In the genomic region with DNA sequence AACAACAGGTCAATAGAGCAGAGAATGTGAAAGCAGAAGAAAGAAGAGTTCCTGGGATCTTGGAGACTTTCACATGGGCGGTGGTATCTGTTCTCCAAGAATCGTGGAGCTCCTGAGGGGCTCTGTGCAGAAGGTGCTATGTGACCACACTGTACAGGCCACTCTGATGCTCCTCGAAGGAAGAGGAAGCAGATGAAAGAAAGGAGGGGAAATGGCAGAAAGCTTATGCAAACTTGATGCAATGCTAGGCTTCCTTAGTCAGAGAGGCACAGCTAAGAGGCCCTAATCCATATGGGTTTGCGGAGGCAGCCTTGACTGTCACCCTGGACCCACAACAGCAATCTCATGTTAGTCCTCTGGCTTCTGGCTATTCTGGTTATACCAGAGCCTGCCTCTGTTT, we compare ENCODE assay signal across 28 mouse cellular contexts. TPM values are rescaled to one million over a fixed set of nuclear protein-coding genes. Genes with fewer than 3 reads are reported as not detected.
A peak's percentile ranks its signal among the peaks of the same experiment; 100 is the strongest.
DNase-seq lines count a peak whose midpoint lies in the region; ATAC-seq and TF ChIP-seq lines count a peak whose summit lies in the region.
"Had no signal": no experiment of that assay in that cellular context is flagged by ENCODE, and none has a peak within 500 bp of the region (broad histone marks: within the 10 kb centered on the region; RNA-seq: fewer than 3 reads in every experiment).

No protein-coding gene starts in this region.

- no peak for TF ChIP-seq POLR2A in CH12.LX (IDR thresholded peaks at IDR 0.05; ENCODE audit: low read depth, low read length)

- no peak overlapping the region for H3K9ac ChIP-seq in CH12.LX (ENCODE audit: insufficient read depth, low read depth)
- H3K9ac ChIP-seq: embryonic facial prominence, embryonic 12.5 days; embryonic facial prominence, embryonic 15.5 days; forebrain, embryonic 13.5 days; heart, embryonic 13.5 days; hindbrain, embryonic 14.5 days had no signal

- in situ Hi-C loops in CH12.LX (cut with MboI; ENCODE audit: low pct_ligation_motif_present, low pct_unique_long_range_greater_than_20kb, low sequenced_read_pairs) = no loop called here

- peak; percentile 80 for ATAC-seq in granulocyte monocyte progenitor cell, adult 5-6 weeks (replicated peaks; ENCODE audit: poor library complexity, severe bottlenecking)
- ATAC-seq in neutrophil, adult 5-6 weeks (ENCODE audit: extremely low read depth, insufficient number of reproducible peaks, low FRiP score, poor library complexity, severe bottlenecking) = 0 out of 2 replicates have a peak, but pooled peaks have one; percentile 23
- ATAC-seq: activated CD4-positive, CD25-positive, alpha-beta regulatory T cell, adult 4 months; forebrain, embryonic 13.5 days; forebrain, embryonic 16.5 days; hindbrain, postnatal 0 days; inflammation-experienced regulatory T-cells, adult 6 months; intestine, embryonic 16.5 days had no signal

- H3K79me2 ChIP-seq in CH12.LX (replicated peaks; ENCODE audit: control insufficient read depth, extremely low read depth, insufficient read depth, poor library complexity, severe bottlenecking) = no peaks in the 10 kb centered on the region

- no peak overlapping the region for H3K4me3 ChIP-seq in CH12.LX (replicated peaks in 1 of 3; ENCODE audit: low read depth in 2 of 3, low read length in 2 of 3, poor library complexity in 1 of 3)
- H3K4me3 ChIP-seq: embryonic facial prominence, embryonic 12.5 days; embryonic facial prominence, embryonic 15.5 days; forebrain, embryonic 13.5 days; heart, embryonic 10.5 days; heart, embryonic 13.5 days had no signal

- no peak for TF ChIP-seq EP300 in CH12.LX (IDR thresholded peaks at IDR 0.05; ENCODE audit: low read length)

- TF ChIP-seq CTCF in CH12.LX (conservative IDR thresholded peaks at IDR 0.05 in 1 of 2, IDR thresholded peaks at IDR 0.05 in 1 of 2; ENCODE audit: low read depth in 2 of 2, low read length in 2 of 2) = no peak

- dilution Hi-C loops in CH12.LX (cut with MboI; ENCODE audit: extremely low pct_ligation_motif_present, extremely low pct_unique_long_range_greater_than_20kb, low sequenced_read_pairs) = no loop called here

- H3K27ac ChIP-seq in CH12.LX (ENCODE audit: insufficient read depth, low read depth) = no peak overlapping the region
- H3K27ac ChIP-seq: embryonic facial prominence, embryonic 12.5 days; embryonic facial prominence, embryonic 15.5 days; forebrain, embryonic 13.5 days; heart, embryonic 10.5 days; heart, embryonic 13.5 days; hindbrain, embryonic 14.5 days; hindbrain, postnatal 0 days had no signal

- H3K27me3 ChIP-seq in CH12.LX (replicated peaks) = no peaks in the 10 kb centered on the region
- H3K27me3 ChIP-seq: embryonic facial prominence, embryonic 12.5 days; embryonic facial prominence, embryonic 15.5 days; forebrain, embryonic 13.5 days; heart, embryonic 13.5 days had no signal

- H3K4me1 ChIP-seq in CH12.LX (ENCODE audit: control insufficient read depth in 1 of 2, insufficient read depth in 2 of 2) = peaks cover 29 to 61% of the 10 kb centered on the region in 2 experiments
- H3K4me1 ChIP-seq: embryonic facial prominence, embryonic 12.5 days; embryonic facial prominence, embryonic 15.5 days; heart, embryonic 10.5 days; heart, embryonic 13.5 days had no signal

- no peak for TF ChIP-seq RAD21 in CH12.LX (IDR thresholded peaks at IDR 0.05; ENCODE audit: low read depth, low read length)

- DNase-seq in 416B (ENCODE audit: low read depth) (peak; percentile 48), CH12.LX (ENCODE audit: extremely low read depth) (no peak), liver (no peak)
- no peak for DNase-seq in lung, postnatal 14 days
- DNase-seq: adrenal gland, adult 8-10 months; adrenal gland, postnatal 25 days; cerebellum, adult 11-12 months; cerebellum, adult 8-10 months; cerebellum, postnatal 10 days; cerebellum, postnatal 36 days; gastrocnemius, postnatal 10 days; gastrocnemius, postnatal 36 days; heart, adult 18-20 months; heart, postnatal 14 days; heart, postnatal 4 days had no signal

- H3K9me3 ChIP-seq in CH12.LX (replicated peaks; ENCODE audit: low read length) = no peaks in the 10 kb centered on the region
- H3K9me3 ChIP-seq: embryonic facial prominence, embryonic 12.5 days; embryonic facial prominence, embryonic 15.5 days; forebrain, embryonic 13.5 days; heart, embryonic 10.5 days; heart, embryonic 13.5 days had no signal

- H3K36me3 ChIP-seq in CH12.LX (replicated peaks in 1 of 2; ENCODE audit: control insufficient read depth in 1 of 2, insufficient read depth in 1 of 2, low read length in 1 of 2) = peaks cover 3 to 8% of the 10 kb centered on the region in 2 experiments

- peak overlapping the region; percentile 44; the same call in 1 of the 2 replicates for H3K4me2 ChIP-seq in CH12.LX (ENCODE audit: insufficient read depth, low read depth, poor library complexity, severe bottlenecking)
- H3K4me2 ChIP-seq: embryonic facial prominence, embryonic 12.5 days; embryonic facial prominence, embryonic 15.5 days; forebrain, embryonic 13.5 days; heart, embryonic 13.5 days; hindbrain, embryonic 14.5 days had no signal

TF ChIP-seq in CH12.LX, 34 proteins besides CTCF, POLR2A, EP300 and RAD21:
- TF ChIP-seq USF1 (IDR thresholded peaks at IDR 0.05; ENCODE audit: low read depth, low read length) = no peak

RNA-seq across cellular contexts. Expression of gene Mterf4, which starts 14.8 kb away (rescaled TPM):
- total RNA-seq in CH12.LX (2012; rRNA removed) (25.6 and 27.9 TPM in 2 replicates), CH12.LX (2014; rRNA removed) (40.0 and 40.6 TPM in 2 replicates)
- 26.6 and 31.1 TPM in 2 replicates for polyA plus RNA-seq in CH12.LX (2012; ENCODE audit: insufficient read length, low read depth)
- total RNA-seq in granulocyte monocyte progenitor cell, adult 5-6 weeks (2014; fragmentation: Nextera tagmentation) = 15.1 and 19.0 TPM in 2 replicates
- 13.3 and 22.9 TPM in 2 replicates for total RNA-seq in granulocyte monocyte progenitor cell, adult 5-6 weeks (2017)
- total RNA-seq in neutrophil, adult 5-6 weeks (2017) = 16.6 and 17.8 TPM in 2 replicates

RNA-seq across cellular contexts. Expression of gene Ppp1r7, which starts 51.7 kb away (rescaled TPM):
- 13.6 and 22.7 TPM in 2 replicates for total RNA-seq in CH12.LX (2012; rRNA removed)
- 17.3 and 21.2 TPM in 2 replicates for total RNA-seq in CH12.LX (2014; rRNA removed)
- polyA plus RNA-seq in CH12.LX (2012; ENCODE audit: insufficient read length, low read depth) = 62.6 and 92.9 TPM in 2 replicates
- total RNA-seq in granulocyte monocyte progenitor cell, adult 5-6 weeks (2014; fragmentation: Nextera tagmentation) = 8.1 and 40.0 TPM in 2 replicates
- total RNA-seq in granulocyte monocyte progenitor cell, adult 5-6 weeks (2017) = 21.3 and 29.2 TPM in 2 replicates
- total RNA-seq in neutrophil, adult 5-6 weeks (2017) = 19.1 and 23.9 TPM in 2 replicates

RNA-seq across cellular contexts. Expression of gene Pask, which starts 52.3 kb away (rescaled TPM):
- total RNA-seq in CH12.LX (2012; rRNA removed) = 15.8 and 18.0 TPM in 2 replicates
- 11.7 and 13.4 TPM in 2 replicates for total RNA-seq in CH12.LX (2014; rRNA removed)
- polyA plus RNA-seq in CH12.LX (2012; ENCODE audit: insufficient read length, low read depth) = 10.2 and 10.8 TPM in 2 replicates
- total RNA-seq in granulocyte monocyte progenitor cell, adult 5-6 weeks (2014; fragmentation: Nextera tagmentation) = 12.7 and 22.0 TPM in 2 replicates
- 10.0 and 13.1 TPM in 2 replicates for total RNA-seq in granulocyte monocyte progenitor cell, adult 5-6 weeks (2017)
- 0.35 and 3.2 TPM in 2 replicates for total RNA-seq in neutrophil, adult 5-6 weeks (2017)

RNA-seq across cellular contexts. Expression of gene Sned1, which starts 55.3 kb away (rescaled TPM):
- total RNA-seq in CH12.LX (2012; rRNA removed) (1.1 TPM in 2 replicates), CH12.LX (2014; rRNA removed) (0.28 and 0.52 TPM in 2 replicates)
- 0.53 and 0.59 TPM in 2 replicates for polyA plus RNA-seq in CH12.LX (2012; ENCODE audit: insufficient read length, low read depth)
- total RNA-seq in granulocyte monocyte progenitor cell, adult 5-6 weeks (2014; fragmentation: Nextera tagmentation) = 0.30 and 0.70 TPM in 2 replicates
- total RNA-seq in granulocyte monocyte progenitor cell, adult 5-6 weeks (2017) = 0.05 and 0.13 TPM in 2 replicates
- total RNA-seq in neutrophil, adult 5-6 weeks (2017) = 0.74 and 1.3 TPM in 2 replicates
